Mouse (Mus musculus): ENCODE measurements around the gene Vkorc1. TPM values are rescaled to one million over a fixed set of nuclear protein-coding genes. Genes with fewer than 3 reads are reported as not detected.

Gene Vkorc1
- total and polyA plus RNA-seq, 3 experiments = 36.2 to 66.4 TPM; not detected in 1

DNA sequence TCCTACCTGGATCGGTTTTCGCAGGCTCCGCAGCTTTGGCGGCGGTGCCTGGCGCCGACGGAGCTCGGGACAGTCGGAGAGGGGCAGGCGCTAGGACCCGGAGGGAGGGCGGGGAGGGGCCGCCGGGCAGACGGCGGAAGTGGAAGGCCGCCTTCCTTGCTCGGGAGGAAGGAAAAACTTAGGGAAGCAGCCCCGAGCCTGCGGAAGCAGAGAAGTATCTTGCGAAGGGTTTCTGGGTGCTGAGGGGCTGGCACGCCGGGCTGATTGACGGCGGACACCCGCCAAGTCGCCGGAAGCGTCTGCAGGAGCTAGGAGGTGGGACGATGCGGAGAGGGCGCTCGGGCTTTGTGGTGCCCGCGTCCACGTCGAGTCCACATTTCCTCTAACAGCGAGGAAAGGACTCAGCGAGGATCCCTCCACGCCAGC, 19.4 kb downstream of the Vkorc1 start, which contains the start of gene Zfp646 (continued):
- no peak for TF ChIP-seq POLR2AphosphoS2 (IDR thresholded peaks at IDR 0.05; ENCODE audit: low read length)
- TF ChIP-seq TCF12 (IDR thresholded peaks at IDR 0.05; ENCODE audit: low read depth, low read length) = peak; percentile 49
- TF ChIP-seq KAT2A (conservative IDR thresholded peaks at IDR 0.05; ENCODE audit: low read depth, low read length) = peak; percentile 46; the same call in 1 of the 2 replicates
- no peak for TF ChIP-seq ETS1 (IDR thresholded peaks at IDR 0.05; ENCODE audit: low read depth, low read length)
- TF ChIP-seq UBTF (IDR thresholded peaks at IDR 0.05; ENCODE audit: borderline replicate concordance, insufficient read depth, low read depth, low read length) = no peak
- TF ChIP-seq MXI1 (IDR thresholded peaks at IDR 0.05; ENCODE audit: low read depth, low read length) = peak; percentile 23; the same call in 1 of the 2 replicates
- TF ChIP-seq MAFK (IDR thresholded peaks at IDR 0.05; ENCODE audit: borderline replicate concordance, low read depth, low read length) = no peak
- no peak for TF ChIP-seq CTCF (IDR thresholded peaks at IDR 0.05 in 2 of 3, conservative IDR thresholded peaks at IDR 0.05 in 1 of 3; ENCODE audit: control insufficient read depth in 1 of 3, insufficient read depth in 1 of 3, low read depth in 2 of 3, low read length in 3 of 3, poor library complexity in 1 of 3, severe bottlenecking in 1 of 3)

- Histone ChIP-seq H3K4me3 (ENCODE audit: control insufficient read depth in 1 of 2, insufficient read depth in 1 of 2, low read depth in 2 of 2, low read length in 2 of 2) (peak overlapping the region; percentile 81 to 86), H3K27me3 (ENCODE audit: control insufficient read depth in 1 of 2, insufficient read depth in 2 of 2, low read length in 2 of 2) (no peaks in the 10 kb centered on the region), H3K36me3 (ENCODE audit: control insufficient read depth in 1 of 2, insufficient read depth in 2 of 2, low read length in 2 of 2) (peaks cover 0 to 20% of the 10 kb centered on the region in 2 experiments), H3K4me1 (ENCODE audit: control insufficient read depth in 1 of 2, insufficient read depth in 2 of 2, low read length in 2 of 2) (peaks cover 0 to 17% of the 10 kb centered on the region in 2 experiments; a peak in 3 of 4 replicates), H3K27ac (ENCODE audit: control insufficient read depth, low read depth, low read length) (peak overlapping the region; percentile 85), H3K9ac (ENCODE audit: control insufficient read depth, low read depth, low read length, poor library complexity, severe bottlenecking) (peak overlapping the region; percentile 90), H3K9me3 (replicated peaks; ENCODE audit: insufficient read depth, low read length) (no peaks in the 10 kb centered on the region), H3K79me2 (ENCODE audit: control insufficient read depth, insufficient read depth, low read length, poor library complexity) (peaks cover 57% of the 10 kb centered on the region)
- peak; percentile 92 for DNase-seq (ENCODE audit: low read depth, low spot score)
- TF ChIP-seq ZNF384 (IDR thresholded peaks at IDR 0.05; ENCODE audit: low read depth, low read length) (no peak), ZMIZ1 (IDR thresholded peaks at IDR 0.05; ENCODE audit: low read depth, low read length) (no peak), MAX (IDR thresholded peaks at IDR 0.05; ENCODE audit: low read length) (peak; percentile 48; the same call in 1 of the 2 replicates), ELF1 (IDR thresholded peaks at IDR 0.05; ENCODE audit: low read depth, low read length) (peak; percentile 63), TCF12 (IDR thresholded peaks at IDR 0.05; ENCODE audit: low read depth, low read length) (peak; percentile 17; the same call in 1 of the 2 replicates), POLR2AphosphoS2 (IDR thresholded peaks at IDR 0.05; ENCODE audit: low read length) (peak; percentile 24; the same call in 1 of the 2 replicates), GABPA (IDR thresholded peaks at IDR 0.05; ENCODE audit: low read depth, low read length) (0 out of 2 replicates have a peak, but pooled peaks have one; percentile 43), E2F4 (IDR thresholded peaks at IDR 0.05; ENCODE audit: borderline replicate concordance, low read depth, low read length) (no peak), USF2 (IDR thresholded peaks at IDR 0.05; ENCODE audit: borderline replicate concordance in 1 of 2, insufficient read depth in 1 of 2, low read depth in 1 of 2, low read length in 2 of 2) (no peak), MYB (IDR thresholded peaks at IDR 0.05; ENCODE audit: low read depth, low read length) (no peak), NELFE (IDR thresholded peaks at IDR 0.05; ENCODE audit: low read depth, low read length) (peak; percentile 27), CHD2 (IDR thresholded peaks at IDR 0.05; ENCODE audit: low read length) (no peak), MAZ (IDR thresholded peaks at IDR 0.05; ENCODE audit: low read depth, low read length) (peak; percentile 98), USF1 (IDR thresholded peaks at IDR 0.05; ENCODE audit: low read depth, low read length) (no peak), POLR2A (IDR thresholded peaks at IDR 0.05; ENCODE audit: control insufficient read depth in 1 of 2, insufficient read depth in 1 of 2, low read depth in 1 of 2, low read length in 2 of 2, poor library complexity in 1 of 2) (no peak), GATA1 (IDR thresholded peaks at IDR 0.05; ENCODE audit: low read depth, low read length) (no peak), EP300 (IDR thresholded peaks at IDR 0.05; ENCODE audit: low read depth in 1 of 2, low read length in 2 of 2) (peak in 1 of 2 experiments; percentile 31; a peak in 2 of 4 replicates), MXI1 (IDR thresholded peaks at IDR 0.05; ENCODE audit: low read depth, low read length) (peak; percentile 44; the same call in 1 of the 2 replicates), NRF1 (IDR thresholded peaks at IDR 0.05; ENCODE audit: insufficient read depth, low read depth, low read length, poor library complexity, severe bottlenecking) (no peak; the same call in 1 of the 2 replicates), CHD1 (IDR thresholded peaks at IDR 0.05; ENCODE audit: low read depth, low read length) (no peak), RAD21 (IDR thresholded peaks at IDR 0.05; ENCODE audit: low read depth, low read length) (no peak), TAL1 (IDR thresholded peaks at IDR 0.05; ENCODE audit: low read length) (no peak), KAT2A (conservative IDR thresholded peaks at IDR 0.05; ENCODE audit: low read depth, low read length) (no peak), UBTF (IDR thresholded peaks at IDR 0.05; ENCODE audit: borderline replicate concordance, insufficient read depth, low read depth, low read length) (no peak), SIN3A (IDR thresholded peaks at IDR 0.05; ENCODE audit: low read length) (peak; percentile 98), CTCF (IDR thresholded peaks at IDR 0.05 in 2 of 3, conservative IDR thresholded peaks at IDR 0.05 in 1 of 3; ENCODE audit: control insufficient read depth in 1 of 3, insufficient read depth in 1 of 3, low read depth in 2 of 3, low read length in 3 of 3, poor library complexity in 1 of 3, severe bottlenecking in 1 of 3) (no peak), ETS1 (IDR thresholded peaks at IDR 0.05; ENCODE audit: low read depth, low read length) (0 out of 2 replicates have a peak, but pooled peaks have one; percentile 15), MEF2A (IDR thresholded peaks at IDR 0.05; ENCODE audit: extremely low read depth, insufficient replicate concordance, low read depth, low read length, poor library complexity, severe bottlenecking) (no peak), ZKSCAN1 (IDR thresholded peaks at IDR 0.05; ENCODE audit: low read depth, low read length) (no peak), JUND (IDR thresholded peaks at IDR 0.05; ENCODE audit: low read depth, low read length) (no peak), SMC3 (IDR thresholded peaks at IDR 0.05; ENCODE audit: low read depth, low read length) (no peak; the same call in 1 of the 2 replicates)
Measured at GRCm38 (mm10) chr7:127875627-127876001, 19.8 kb downstream of the Vkorc1 start.
